Mouse (Mus musculus) adrenal gland, postnatal 25 days (tissue): ENCODE measurements around the gene Prkcg. TPM values are rescaled to one million over a fixed set of nuclear protein-coding genes. Genes with fewer than 3 reads are reported as not detected.
A peak's percentile ranks its signal among the peaks of the same experiment; 100 is the strongest.

Experiments
- DNase-seq: peaks from one replicate; pipeline ENCODE4 v3.0.0; 2021; ENCODE audit warnings: mixed read lengths
- total RNA-seq: library from RNA; stranded (reverse); gene quantifications from 2 replicates; pipeline ENCODE4 v1.2.3, GENCODE M21; 2021

Gene Prkcg
- total RNA-seq, 1 experiment from 2014 or later, result 1.2 TPM

DNA sequence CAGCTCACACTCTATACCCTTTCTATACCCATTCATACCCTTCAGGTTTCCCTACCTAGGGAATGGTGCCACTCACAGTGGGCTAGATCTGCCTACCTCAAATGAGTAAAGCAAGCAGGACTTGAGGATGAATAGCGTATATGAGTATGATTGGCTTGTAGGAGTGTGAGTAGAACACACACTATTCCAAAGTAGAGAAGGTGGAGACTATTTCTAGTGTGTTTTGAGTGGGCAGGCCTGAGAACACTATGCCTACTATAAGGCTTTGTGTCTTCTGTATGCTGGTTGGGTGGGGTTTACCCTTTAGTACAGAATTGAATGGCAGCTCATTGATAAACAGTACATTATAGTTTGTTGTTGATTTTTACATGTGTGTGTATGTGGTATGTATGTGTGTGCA, 34.8 kb downstream of the Prkcg start:
- no peak for DNase-seq

- DNase-seq, result no peak
Measured at GRCm38 (mm10) chr7:3327961-3328360, 39.0 kb downstream of the Prkcg start.

DNA sequence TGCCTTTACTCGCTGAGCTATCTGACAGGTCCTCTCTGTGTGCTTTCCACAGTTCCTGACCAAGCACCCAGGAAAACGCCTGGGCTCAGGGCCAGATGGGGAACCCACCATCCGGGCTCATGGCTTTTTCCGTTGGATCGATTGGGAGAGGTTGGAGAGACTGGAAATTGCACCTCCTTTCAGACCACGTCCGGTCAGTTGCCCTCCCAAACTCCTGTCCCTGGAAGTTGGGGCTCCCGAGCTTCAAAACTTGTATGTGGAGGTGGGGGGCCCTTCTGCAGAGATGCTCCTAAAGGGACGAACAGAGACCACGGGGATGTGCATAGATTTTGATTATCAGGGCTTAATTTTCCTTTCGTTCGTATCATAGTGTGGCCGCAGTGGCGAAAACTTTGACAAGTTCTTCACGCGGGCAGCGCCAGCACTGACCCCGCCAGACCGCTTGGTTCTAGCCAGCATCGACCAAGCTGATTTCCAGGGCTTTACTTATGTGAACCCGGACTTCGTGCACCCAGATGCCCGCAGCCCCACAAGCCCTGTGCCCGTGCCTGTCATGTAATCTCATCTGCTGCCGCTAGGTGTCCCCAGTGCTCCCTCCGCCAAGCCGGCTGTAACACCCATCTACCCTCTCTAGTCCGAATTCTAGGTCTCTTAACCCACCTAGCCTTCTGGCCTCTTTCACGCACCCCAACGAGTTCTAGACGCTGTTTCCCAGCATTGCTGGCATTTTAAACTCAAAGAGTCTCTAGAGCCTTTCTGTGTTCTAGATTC, 41.0 kb downstream of the Prkcg start:
- DNase-seq, result peak; percentile 81

DNA sequence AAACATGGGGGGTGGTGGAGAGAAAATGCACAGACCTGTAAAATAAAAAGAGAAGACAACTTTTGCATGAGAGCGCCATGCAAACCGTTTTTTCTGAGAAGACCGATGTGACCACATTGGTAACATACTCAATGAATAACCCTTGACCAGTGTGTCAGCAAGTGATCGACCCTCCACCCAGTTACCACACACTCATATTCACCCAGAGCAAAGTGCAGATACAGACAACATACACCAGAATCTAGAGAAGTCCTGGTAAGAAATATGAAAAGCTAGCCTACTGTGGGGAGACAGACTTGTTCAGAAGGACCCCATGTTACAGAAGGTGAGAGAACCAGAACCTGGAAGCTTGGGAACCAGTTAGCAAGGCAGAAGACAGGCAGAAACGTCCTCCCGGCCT, 42.2 kb downstream of the Prkcg start:
- no peak for DNase-seq

GRCm38 (mm10) chr7:3331581-3332223, 42.7 kb downstream of the Prkcg start:
- peak; percentile 56 for DNase-seq

- no peak for DNase-seq
Measured at GRCm38 (mm10) chr7:3332224-3332615, 43.2 kb downstream of the Prkcg start.

GRCm38 (mm10) chr7:3332619-3333521, 43.9 kb downstream of the Prkcg start, which contains the start of gene Cacng7:
TSS of gene Cacng7 (plus strand) at chr7:3332955.
- DNase-seq, result peak; percentile 40

DNA sequence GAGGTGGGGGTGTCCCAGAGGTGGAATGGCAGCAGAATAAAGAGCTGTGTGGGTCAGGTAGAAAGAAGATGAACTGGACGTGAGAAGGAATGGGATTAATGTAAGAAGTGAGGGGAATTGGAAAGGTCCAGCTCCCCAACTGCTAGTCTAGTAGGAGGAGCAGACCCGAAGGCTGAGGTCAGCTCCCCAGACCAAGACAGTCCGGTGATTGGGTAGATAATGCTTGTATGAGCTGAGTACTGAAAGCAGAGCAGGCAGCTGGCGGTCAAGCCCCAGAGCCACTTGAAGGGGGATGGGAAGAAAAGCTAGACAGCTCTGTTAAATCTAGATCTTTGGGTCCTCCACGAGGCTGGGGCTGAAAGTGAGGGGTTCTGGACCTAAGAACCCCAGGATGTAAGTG, 44.6 kb downstream of the Prkcg start:
- DNase-seq, result no peak

- no peak for DNase-seq
Measured at GRCm38 (mm10) chr7:3336412-3336811, 47.4 kb downstream of the Prkcg start.

GRCm38 (mm10) chr7:3338286-3338935, 49.4 kb downstream of the Prkcg start:
- DNase-seq, result no peak

DNA sequence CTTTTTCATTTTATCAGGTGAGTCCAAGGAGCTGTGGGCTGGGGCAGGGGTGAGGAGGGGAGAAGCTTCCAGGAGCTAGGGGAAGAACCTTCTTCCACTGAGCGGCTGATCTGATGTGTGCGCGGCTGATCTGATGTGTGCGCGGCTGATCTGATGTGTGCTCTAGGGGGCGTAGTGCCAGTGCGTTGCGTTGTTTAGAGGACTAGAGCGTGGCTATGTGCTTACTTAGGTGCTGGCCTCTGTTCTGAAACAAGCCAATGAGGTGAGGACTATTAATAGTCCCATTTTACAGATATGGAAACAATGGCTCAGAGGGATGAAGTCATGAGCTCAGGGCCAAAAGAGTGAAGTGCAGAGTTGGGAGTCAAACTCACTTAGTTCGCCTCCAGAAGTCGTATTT, 50.0 kb downstream of the Prkcg start:
- no peak for DNase-seq

DNA sequence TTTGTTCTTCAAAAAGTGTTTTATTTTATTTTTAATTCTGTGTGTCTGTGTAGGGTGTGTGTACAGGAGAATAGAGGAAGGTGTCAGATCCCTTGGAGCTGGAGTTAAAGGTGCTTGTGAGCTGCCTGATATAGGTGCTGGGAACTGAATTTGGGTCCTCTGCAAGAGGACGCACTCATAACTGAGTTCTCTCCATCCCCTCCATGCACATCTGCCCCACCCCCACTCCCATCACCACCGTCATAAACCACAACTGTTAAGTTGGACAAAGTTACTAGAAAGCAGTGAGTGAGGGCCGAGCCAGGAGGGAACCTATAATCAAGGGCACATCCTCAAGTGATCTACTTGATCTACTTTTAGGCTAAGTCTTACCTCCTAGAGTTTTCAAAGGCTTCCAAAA, 54.9 kb downstream of the Prkcg start:
- DNase-seq, result no peak

DNA sequence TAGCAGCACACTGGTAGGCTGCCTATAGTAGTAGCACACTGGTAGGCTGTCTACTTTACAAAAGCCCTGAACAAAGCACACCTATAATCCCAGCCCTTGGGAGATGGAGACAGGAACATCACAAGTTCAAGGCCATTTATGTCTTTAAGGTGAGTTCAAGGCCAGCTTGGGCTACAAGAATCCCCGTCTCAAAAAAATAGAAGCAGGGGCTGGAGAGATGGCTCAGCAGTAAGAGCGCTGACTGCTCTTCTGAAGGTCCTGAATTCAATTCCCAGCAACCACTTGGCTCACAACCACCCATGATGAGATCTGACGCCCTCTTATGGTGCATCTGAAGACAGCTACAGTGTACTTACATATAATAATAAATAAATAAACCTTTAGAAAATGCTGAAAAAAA, 56.3 kb downstream of the Prkcg start:
- DNase-seq, result no peak

DNA sequence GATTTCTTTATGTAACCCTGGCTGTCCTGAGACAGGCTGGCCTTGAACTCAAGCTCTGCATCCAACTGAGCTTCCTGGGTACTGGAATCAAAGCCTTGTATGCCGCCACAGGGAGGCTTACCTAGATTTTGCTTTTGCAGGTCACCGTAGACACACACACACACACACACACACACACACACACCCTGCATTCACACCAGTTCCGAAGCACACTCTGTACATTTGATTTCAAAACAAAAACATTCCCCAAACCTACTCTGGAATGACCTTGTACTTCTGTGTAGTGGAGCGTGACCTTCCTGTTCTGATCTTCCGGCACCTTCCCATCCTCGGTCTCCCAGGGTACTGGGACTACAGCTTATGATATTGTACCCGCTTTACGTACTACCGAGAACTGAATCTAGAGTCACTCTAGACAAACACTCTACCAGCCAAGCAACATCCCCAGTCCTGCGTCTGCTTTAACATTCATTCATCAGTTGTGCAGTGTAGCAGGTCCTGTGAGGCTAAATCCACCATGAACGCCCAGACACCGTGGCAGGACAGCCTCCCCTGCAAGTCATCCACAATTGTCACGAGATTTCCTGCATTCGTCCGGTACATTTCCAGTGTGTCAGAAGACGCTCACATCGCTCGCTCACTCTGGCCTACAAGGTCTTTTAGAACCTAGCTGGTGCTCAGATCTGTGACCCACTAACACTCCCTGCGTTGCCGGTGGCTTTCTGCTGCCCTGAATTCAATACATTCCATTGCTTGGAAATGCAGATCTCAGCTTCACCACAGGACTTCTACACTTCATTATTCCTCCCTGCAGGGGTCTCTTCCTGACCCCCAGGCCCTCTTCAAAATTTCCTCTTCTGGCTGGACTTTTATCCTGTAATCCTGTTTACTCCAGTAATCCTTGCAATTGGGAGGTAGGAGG, 58.6 kb downstream of the Prkcg start:
- no peak for DNase-seq

DNA sequence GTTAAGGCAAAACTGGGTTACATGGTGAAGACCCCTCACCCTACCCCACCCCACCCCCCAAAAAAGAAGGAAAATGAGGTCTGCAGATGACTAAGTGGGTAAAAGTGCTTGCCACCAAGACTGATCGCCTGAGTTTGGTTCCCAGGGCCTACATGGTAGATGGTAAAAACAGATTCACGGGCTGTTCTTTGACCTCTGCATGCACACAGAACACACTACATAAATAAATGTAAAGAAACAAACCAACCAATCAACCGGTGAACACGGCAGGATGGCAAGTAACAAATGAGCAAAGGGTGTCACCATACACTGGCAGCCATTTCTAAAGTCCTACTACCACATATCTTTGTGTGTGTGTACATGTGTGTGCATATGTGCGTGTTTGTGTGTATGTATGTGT, 59.3 kb downstream of the Prkcg start:
- DNase-seq, result no peak

- DNase-seq, result no peak
Measured at GRCm38 (mm10) chr7:3349775-3350174, 60.8 kb downstream of the Prkcg start.

- no peak for DNase-seq
Measured at GRCm38 (mm10) chr7:3351536-3351935, 62.6 kb downstream of the Prkcg start.

- peak; percentile 19 for DNase-seq
Measured at GRCm38 (mm10) chr7:3354850-3355249, 65.9 kb downstream of the Prkcg start.

GRCm38 (mm10) chr7:3360678-3361077, 71.7 kb downstream of the Prkcg start:
- DNase-seq, result no peak

DNA sequence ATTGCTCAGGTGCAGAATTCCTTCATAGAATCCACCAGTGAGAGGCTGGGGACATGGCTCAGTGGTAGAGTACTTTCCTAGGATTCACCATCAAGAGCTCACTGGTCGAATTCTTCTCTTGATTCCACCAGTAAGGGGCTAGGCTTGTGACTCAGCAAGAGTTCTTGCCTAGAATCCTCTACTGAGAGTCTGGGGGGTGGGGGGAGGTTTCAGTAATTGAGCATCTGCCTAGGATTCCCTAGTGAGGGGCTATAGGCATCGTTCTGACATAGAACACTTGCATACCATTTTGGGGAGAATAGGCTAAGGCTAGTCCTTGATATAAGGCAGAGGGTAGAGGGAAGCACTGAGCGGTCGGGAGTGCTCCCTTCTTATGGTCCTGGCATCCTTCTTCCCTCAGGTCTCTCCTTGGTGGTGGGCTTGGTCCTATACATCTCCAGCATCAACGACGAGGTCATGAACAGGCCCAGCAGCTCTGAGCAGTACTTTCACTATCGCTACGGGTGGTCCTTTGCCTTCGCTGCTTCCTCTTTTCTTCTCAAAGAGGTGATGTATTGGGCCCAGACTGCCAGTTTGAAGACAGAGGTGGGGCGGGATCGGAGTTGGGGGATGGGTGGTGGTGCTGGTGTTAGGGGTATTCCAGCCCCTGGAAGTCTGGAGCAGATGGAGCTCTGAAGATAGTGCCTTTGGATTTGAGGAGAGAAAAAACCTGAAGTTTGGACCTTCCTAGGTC, 76.7 kb downstream of the Prkcg start:
- no peak for DNase-seq
